Mouse (Mus musculus) small intestine, adult 2 months (tissue): ENCODE data around the gene Fbxo33.

Source experiments
- CTCF ChIP-seq: fragments of 200-500 bp; IDR thresholded peaks from 2 replicates; pipeline ENCODE4 v1.5.1; 2012; ENCODE audit warnings: low read depth, mild to moderate bottlenecking, control low read depth, inconsistent platforms, low read length, moderate library complexity, mixed read lengths; ENCODE audit not compliant: insufficient replicate concordance, insufficient read length; ENCODE audit errors: extremely low read depth
- POLR2A ChIP-seq: fragments of 200-500 bp; IDR thresholded peaks from 2 replicates; pipeline ENCODE4 v1.6.1; 2012; ENCODE audit warnings: low read depth, mild to moderate bottlenecking, control low read depth, inconsistent platforms, low read length, moderate library complexity

GRCm38 (mm10) chr12:59250259-59250827 lies 30.8 kb upstream of the Fbxo33 start:
- TF ChIP-seq CTCF (no peak), POLR2A (no peak)
